Mouse (Mus musculus): ENCODE results near the gene Tmem14c.

GRCm38 (mm10) chr13:40969761-40970390 is 46.2 kb upstream of the Tmem14c start:
- TF ChIP-seq POLR2A (IDR thresholded peaks at IDR 0.05; ENCODE audit: insufficient read length, low read depth) (no peak), REST (IDR thresholded peaks at IDR 0.05; ENCODE audit: insufficient read depth, insufficient read length) (no peak), E2F4 (IDR thresholded peaks at IDR 0.05; ENCODE audit: insufficient read depth) (no peak), MAX (IDR thresholded peaks at IDR 0.05; ENCODE audit: low read depth) (no peak), CEBPB (IDR thresholded peaks at IDR 0.05; ENCODE audit: insufficient read depth, poor library complexity, severe bottlenecking) (no peak), SRF (IDR thresholded peaks at IDR 0.05; ENCODE audit: control insufficient read depth, insufficient read length, low read depth) (no peak), USF1 (IDR thresholded peaks at IDR 0.05; ENCODE audit: low read depth) (no peak), POLR2AphosphoS2 (IDR thresholded peaks at IDR 0.05; ENCODE audit: insufficient read length, low read depth) (no peak), TCF3 (IDR thresholded peaks at IDR 0.05; ENCODE audit: insufficient read length, low read depth) (no peak), TCF12 (IDR thresholded peaks at IDR 0.05; ENCODE audit: insufficient read depth, poor library complexity, severe bottlenecking) (no peak)

All from myocyte (in vitro differentiated cells).